Mouse (Mus musculus) lung, postnatal 0 days (tissue): ENCODE results near the gene Mapkapk3. TPM values are rescaled to one million over a fixed set of nuclear protein-coding genes. Genes with fewer than 3 reads are reported as not detected.

Source experiments
- ATAC-seq: fragments of 200-750 bp; cut with Nextera tagmentation; 2 replicates; pipeline ENCODE4 v1.8.0; 2017; ENCODE audit warnings: moderate library complexity
- DNase-seq: peaks from one replicate; pipeline ENCODE4 v3.0.0-alpha.2; 2016; ENCODE audit warnings: low spot score
- H3K27ac ChIP-seq: fragments of 300-500 bp; sonication (generic); 2 replicates; pipeline ENCODE4 v1.5.1; 2014; ENCODE audit warnings: antibody characterized with exemption, mild to moderate bottlenecking, low read length, mixed read lengths
- H3K27me3 ChIP-seq: fragments of 300-500 bp; sonication (generic); replicated peaks from 2 replicates; pipeline ENCODE4 v1.6.1; 2014; ENCODE audit warnings: low read length, mixed read lengths; ENCODE audit not compliant: insufficient read depth
- H3K36me3 ChIP-seq: fragments of 300-500 bp; sonication (generic); 2 replicates; pipeline ENCODE4 v1.6.1; 2014; ENCODE audit warnings: low read length, mixed read lengths; ENCODE audit not compliant: insufficient read depth
- H3K4me1 ChIP-seq: fragments of 300-500 bp; sonication (generic); 2 replicates; pipeline ENCODE4 v1.6.1; 2014; ENCODE audit warnings: antibody characterized with exemption, low read depth, low read length, mixed read lengths; ENCODE audit not compliant: insufficient read depth
- H3K4me2 ChIP-seq: fragments of 300-500 bp; sonication (generic); replicated peaks from 2 replicates; pipeline ENCODE4 v1.6.1; 2014; ENCODE audit warnings: low read depth, mild to moderate bottlenecking, low read length, moderate library complexity, mixed read lengths
- H3K4me3 ChIP-seq: fragments of 300-500 bp; sonication (generic); 2 replicates; pipeline ENCODE4 v1.5.1; 2014; ENCODE audit warnings: low read depth, low read length
- H3K9ac ChIP-seq: fragments of 300-500 bp; sonication (generic); replicated peaks from 2 replicates; pipeline ENCODE4 v1.6.1; 2014; ENCODE audit warnings: low read depth, mild to moderate bottlenecking
- H3K9me3 ChIP-seq: fragments of 300-500 bp; sonication (generic); 2 replicates; pipeline ENCODE4 v1.6.1; 2016; ENCODE audit warnings: low read length, mixed read lengths
- CTCF ChIP-seq: IDR thresholded peaks from 2 replicates; pipeline ENCODE4 v1.5.1; 2016; ENCODE audit warnings: antibody characterized with exemption, mild to moderate bottlenecking
- EP300 ChIP-seq: IDR thresholded peaks from 2 replicates; pipeline ENCODE4 v1.6.1; 2016; ENCODE audit warnings: antibody characterized with exemption, mild to moderate bottlenecking, control low read depth
- WGBS: fragments of 180-500 bp; shearing (Covaris S2); extraction: QIAGEN DNeasy Blood & Tissue Kit; methylation state at CpG from one replicate; pipeline ENCODE4 v1.1.7; 2014; 5-methylcytosine and 5-hydroxymethylcytosine counted together
- polyA plus RNA-seq: library from polyadenylated mRNA; unstranded; fragments of >200 nt; fragmentation: Nextera tagmentation; extraction: Ambion mirVana; gene quantifications from 2 replicates; pipeline ENCODE4 v1.2.1, GENCODE M21; 2015

Mapkapk3 gene
- polyA plus RNA-seq, 1 experiment from 2014 or later: 22.9 TPM

GRCm38 (mm10) chr9:107255596-107255995 is 34.1 kb downstream of the Mapkapk3 start:
- H3K4me2 ChIP-seq: no peak overlapping the region
- ATAC-seq: no peak
- H3K4me3 ChIP-seq: no peak overlapping the region
- WGBS: 61% methylated on average over 3 of the region's 3 CpGs
- no peak overlapping the region for H3K27ac ChIP-seq
- no peaks in the 10 kb centered on the region for H3K36me3 ChIP-seq
- no peaks in the 10 kb centered on the region for H3K9me3 ChIP-seq
- no peaks in the 10 kb centered on the region for H3K4me1 ChIP-seq
- no peak overlapping the region for H3K9ac ChIP-seq
- DNase-seq: no peak
- TF ChIP-seq EP300: no peak
- no peak for TF ChIP-seq CTCF
- H3K27me3 ChIP-seq: no peaks in the 10 kb centered on the region

- H3K36me3 ChIP-seq: no peaks in the 10 kb centered on the region
- H3K4me1 ChIP-seq: no peaks in the 10 kb centered on the region
- no peak overlapping the region for H3K27ac ChIP-seq
- H3K4me3 ChIP-seq: no peak overlapping the region
- H3K9me3 ChIP-seq: no peaks in the 10 kb centered on the region
- no peak overlapping the region for H3K9ac ChIP-seq
- no peak for ATAC-seq
- no peaks in the 10 kb centered on the region for H3K27me3 ChIP-seq
- no peak for TF ChIP-seq EP300
- no peak for TF ChIP-seq CTCF
- H3K4me2 ChIP-seq: no peak overlapping the region
- WGBS: 75% methylated on average over 3 of the region's 3 CpGs
- no peak for DNase-seq
These were observed 34.8 kb downstream of the Mapkapk3 start for GRCm38 (mm10) chr9:107254925-107255324.

GRCm38 (mm10) chr9:107254476-107254875 is 35.2 kb downstream of the Mapkapk3 start:
- Histone ChIP-seq H3K27ac (no peak overlapping the region), H3K4me3 (no peak overlapping the region)
- DNase-seq: no peak

GRCm38 (mm10) chr9:107252164-107252563 is 37.5 kb downstream of the Mapkapk3 start:
- Histone ChIP-seq H3K27me3 (no peaks in the 10 kb centered on the region), H3K4me2 (no peak overlapping the region), H3K27ac (no peak overlapping the region), H3K9me3 (no peaks in the 10 kb centered on the region), H3K4me1 (no peaks in the 10 kb centered on the region), H3K36me3 (no peaks in the 10 kb centered on the region), H3K9ac (no peak overlapping the region), H3K4me3 (no peak overlapping the region)
- ATAC-seq (no peak), DNase-seq (no peak)
- 15% methylated on average over 5 of the region's 5 CpGs for WGBS
- TF ChIP-seq CTCF: no peak
- TF ChIP-seq EP300: no peak

More at GRCm38 (mm10) chr9:107254476-107254875, 35.2 kb downstream of the Mapkapk3 start:
- Histone ChIP-seq H3K4me1 (no peaks in the 10 kb centered on the region), H3K9ac (no peak overlapping the region), H3K9me3 (no peaks in the 10 kb centered on the region), H3K36me3 (no peaks in the 10 kb centered on the region), H3K4me2 (no peak overlapping the region), H3K27me3 (no peaks in the 10 kb centered on the region)
- 42% methylated on average over 12 of the region's 12 CpGs for WGBS
- no peak for ATAC-seq
- TF ChIP-seq EP300 (no peak), CTCF (no peak)

- Histone ChIP-seq H3K9me3 (no peaks in the 10 kb centered on the region), H3K4me3 (no peak overlapping the region), H3K4me2 (no peak overlapping the region), H3K27me3 (no peaks in the 10 kb centered on the region), H3K9ac (no peak overlapping the region), H3K4me1 (no peaks in the 10 kb centered on the region), H3K27ac (no peak overlapping the region), H3K36me3 (no peaks in the 10 kb centered on the region)
- 68% methylated on average over 14 of the region's 14 CpGs for WGBS
- DNase-seq: no peak
- TF ChIP-seq EP300: no peak
- no peak for TF ChIP-seq CTCF
- no peak for ATAC-seq
These were observed 39.0 kb downstream of the Mapkapk3 start for GRCm38 (mm10) chr9:107250416-107251337.

GRCm38 (mm10) chr9:107249154-107249553 is 40.5 kb downstream of the Mapkapk3 start:
- no peaks in the 10 kb centered on the region for H3K4me1 ChIP-seq
- H3K4me3 ChIP-seq: no peak overlapping the region
- H3K27me3 ChIP-seq: no peaks in the 10 kb centered on the region
- H3K4me2 ChIP-seq: no peak overlapping the region
- WGBS: 66% methylated on average over 6 of the region's 6 CpGs
- no peaks in the 10 kb centered on the region for H3K36me3 ChIP-seq
- H3K27ac ChIP-seq: no peak overlapping the region
- ATAC-seq: no peak
- TF ChIP-seq EP300: no peak
- no peak for TF ChIP-seq CTCF
- H3K9me3 ChIP-seq: no peaks in the 10 kb centered on the region
- no peak overlapping the region for H3K9ac ChIP-seq
- DNase-seq: no peak
